Mouse (Mus musculus) brain, adult 2 months (tissue): ENCODE measurements around the gene Akap13.
A peak's percentile ranks its signal among the peaks of the same experiment; 100 is the strongest.
"Not testable (repeated sequence)": the region's sequence is repeated elsewhere in the genome, so short reads cannot be mapped to it uniquely, and the experiment has no call there.

Source experiments
- DNase-seq: peaks from one replicate; pipeline ENCODE4 v3.0.0; 2011; ENCODE audit warnings: low read depth, low spot score

The Akap13 gene

DNA sequence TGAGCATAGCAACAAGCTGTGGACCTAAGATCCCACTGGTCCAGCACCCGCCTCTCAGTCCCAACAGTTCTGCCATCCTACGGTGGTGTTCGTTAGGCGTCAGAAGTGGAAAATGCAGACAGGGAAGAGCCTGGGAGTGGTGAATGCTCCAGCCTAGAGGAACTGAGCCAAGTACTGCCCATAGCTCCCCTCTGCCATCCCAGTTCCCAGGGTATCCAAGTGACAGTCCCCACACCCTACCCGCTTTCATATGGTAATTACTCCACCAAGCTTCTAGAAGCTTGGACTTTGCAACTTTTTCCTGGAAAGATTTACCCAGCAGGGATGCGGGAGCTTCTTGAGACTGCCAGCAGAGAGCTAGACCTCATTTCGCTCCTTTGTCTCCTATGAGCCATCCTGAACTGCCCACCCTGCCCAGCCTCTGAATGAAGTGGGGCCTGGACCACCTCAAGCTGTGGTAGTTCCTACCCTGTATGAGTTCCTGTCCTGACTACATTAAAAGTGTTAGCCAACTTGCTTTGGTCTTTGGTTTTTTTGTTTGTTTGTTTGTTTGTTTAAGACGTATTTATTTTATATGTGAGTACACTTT, 300.6 kb downstream of the Akap13 start:
- no peak for DNase-seq

DNA sequence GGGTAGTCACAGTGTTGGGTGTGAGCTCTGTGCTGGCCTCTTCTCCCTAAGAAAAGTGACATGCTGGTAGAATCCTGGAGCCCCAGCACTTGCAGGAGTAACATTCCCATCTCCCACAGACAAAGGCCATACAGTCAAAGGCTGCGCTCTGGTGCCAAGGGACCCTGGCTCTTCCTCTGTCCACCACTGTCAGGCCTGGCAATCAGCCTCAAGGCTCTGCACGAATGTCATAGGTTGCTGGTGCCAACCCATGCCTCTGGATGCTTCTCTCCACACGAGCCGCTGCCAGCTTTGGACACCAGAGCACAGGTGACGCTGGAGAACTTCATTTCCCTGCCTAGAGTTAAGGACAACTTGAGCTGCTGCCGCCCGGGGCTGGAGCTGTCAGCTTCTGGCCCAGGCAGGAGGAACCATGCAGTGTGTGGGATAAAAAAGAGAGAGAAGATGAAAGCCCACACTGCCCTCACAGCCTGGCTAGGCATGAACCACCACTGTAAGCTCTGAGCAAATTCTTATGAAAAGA, 304.7 kb downstream of the Akap13 start:
- no peak for DNase-seq

DNA sequence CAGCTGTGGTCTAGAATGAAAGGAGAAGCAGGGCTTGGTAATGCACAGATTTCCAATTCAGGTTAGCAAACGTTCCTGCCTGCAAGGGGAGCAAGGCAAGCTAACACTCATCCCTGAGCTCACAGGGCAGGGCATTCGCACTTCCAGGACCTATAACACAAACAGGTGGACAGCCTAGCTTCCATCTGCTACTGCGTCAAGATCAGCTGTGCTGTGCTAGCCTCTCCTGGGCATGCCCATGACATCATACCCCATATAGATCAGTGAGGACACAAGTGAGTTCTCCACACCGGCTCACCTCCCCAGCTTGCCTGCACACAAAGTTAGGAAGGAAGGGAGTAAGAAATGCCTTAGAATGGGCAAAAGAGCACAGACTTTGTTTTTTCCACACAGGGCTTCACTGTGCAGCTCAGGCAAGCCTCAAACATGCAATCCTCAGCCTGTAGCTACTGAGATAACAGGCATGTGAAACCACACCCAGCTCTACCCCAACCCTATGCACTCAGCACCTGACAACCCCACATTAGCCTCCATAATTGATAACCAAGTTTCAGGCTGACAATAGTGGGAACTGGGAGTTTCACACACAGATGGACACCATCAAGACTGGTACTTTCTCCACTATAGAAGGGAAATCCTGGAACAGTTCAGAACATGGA, 305.5 kb downstream of the Akap13 start:
- not testable (repeated sequence) for DNase-seq

DNA sequence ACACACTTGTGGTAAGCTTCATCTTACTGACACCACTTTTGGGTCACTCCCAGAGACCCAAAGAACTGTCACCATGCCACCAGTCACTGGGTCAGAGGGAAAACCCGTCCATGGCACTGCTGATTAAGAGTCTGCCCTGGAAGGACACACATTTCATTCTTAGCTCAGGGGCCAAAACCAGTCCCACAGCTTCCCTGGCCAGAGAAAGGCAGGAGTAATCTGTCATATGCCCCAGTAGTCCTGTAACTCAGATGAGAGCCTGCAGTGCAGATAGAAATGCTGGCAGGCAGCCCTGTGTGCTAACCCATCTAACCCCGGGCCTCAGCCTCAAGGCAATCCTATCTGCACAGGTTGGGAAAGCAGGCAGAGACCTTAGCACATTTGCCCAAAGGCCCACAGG, 306.9 kb downstream of the Akap13 start:
- DNase-seq = not testable (repeated sequence)

DNA sequence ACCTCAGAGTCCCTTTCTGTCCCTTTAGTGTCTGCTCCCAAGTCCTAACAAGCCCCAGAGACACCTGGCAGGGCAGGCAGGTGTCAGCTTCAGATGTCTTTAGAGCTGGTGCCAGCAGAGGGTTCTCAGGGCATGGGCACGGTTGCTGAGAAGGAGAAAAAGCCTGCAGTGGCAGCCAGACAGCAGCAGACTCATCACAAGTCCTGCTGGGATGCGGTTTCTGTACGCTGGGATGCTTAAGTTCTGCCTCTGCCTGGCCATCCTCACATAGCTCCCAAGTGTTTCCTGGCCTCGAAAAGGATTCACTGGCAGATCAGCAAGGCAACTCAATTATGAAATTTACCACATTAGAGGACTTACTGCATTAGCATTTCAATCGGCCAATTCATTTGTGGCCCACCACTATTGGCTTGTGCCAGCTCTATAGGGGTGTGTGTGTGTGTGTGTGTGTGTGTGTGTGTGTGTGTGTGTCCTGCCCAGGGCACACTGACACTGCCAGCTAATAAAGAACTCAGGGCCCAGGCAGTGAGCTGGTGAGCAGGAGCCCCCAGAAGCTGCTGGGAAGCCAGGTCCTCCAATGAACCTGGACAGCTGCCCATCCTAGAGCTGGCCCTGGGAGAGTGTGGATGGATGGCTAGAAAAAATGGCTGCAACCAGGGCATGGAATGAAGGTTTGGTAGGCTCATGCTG, 311.9 kb downstream of the Akap13 start:
- not testable (repeated sequence) for DNase-seq

DNA sequence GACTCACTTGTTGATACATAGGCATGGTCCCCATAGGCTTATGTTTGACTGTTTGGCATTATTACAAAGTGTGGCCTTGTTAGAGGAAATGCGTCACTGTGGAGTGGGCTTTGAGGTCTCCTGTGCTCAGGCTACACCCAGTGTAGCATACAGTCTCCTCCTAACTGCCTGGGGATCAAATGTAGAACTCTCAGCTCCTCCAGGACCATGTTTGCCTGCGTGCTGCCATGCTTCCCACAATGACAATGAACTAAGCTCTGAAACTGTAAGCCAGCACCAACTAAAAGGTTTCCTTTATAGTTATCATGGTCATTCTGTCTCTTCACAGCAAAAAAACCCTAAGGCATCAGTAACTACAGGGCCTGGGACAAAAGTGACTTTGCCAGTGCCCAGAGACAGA, 312.8 kb downstream of the Akap13 start:
- DNase-seq = no peak

DNA sequence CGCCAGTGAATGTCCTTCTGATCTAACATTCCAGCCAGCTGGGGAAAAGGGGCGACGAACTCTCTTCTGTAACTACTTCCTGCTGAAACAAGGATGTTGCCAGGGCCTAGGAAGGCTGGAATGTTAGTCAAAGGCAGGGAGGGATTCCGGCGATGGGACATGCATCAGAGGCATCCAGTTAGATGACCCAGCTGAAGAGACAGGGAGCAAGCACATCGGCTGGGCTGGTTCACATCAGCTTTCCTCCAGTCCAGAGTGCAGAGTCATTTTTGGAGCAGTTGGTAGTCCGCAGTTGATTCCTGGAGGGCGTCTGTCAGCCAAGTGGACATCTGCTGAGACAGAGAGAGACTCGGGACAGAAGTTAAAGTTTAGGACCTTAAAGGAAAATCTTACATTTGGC, 314.6 kb downstream of the Akap13 start:
- DNase-seq = no peak

DNA sequence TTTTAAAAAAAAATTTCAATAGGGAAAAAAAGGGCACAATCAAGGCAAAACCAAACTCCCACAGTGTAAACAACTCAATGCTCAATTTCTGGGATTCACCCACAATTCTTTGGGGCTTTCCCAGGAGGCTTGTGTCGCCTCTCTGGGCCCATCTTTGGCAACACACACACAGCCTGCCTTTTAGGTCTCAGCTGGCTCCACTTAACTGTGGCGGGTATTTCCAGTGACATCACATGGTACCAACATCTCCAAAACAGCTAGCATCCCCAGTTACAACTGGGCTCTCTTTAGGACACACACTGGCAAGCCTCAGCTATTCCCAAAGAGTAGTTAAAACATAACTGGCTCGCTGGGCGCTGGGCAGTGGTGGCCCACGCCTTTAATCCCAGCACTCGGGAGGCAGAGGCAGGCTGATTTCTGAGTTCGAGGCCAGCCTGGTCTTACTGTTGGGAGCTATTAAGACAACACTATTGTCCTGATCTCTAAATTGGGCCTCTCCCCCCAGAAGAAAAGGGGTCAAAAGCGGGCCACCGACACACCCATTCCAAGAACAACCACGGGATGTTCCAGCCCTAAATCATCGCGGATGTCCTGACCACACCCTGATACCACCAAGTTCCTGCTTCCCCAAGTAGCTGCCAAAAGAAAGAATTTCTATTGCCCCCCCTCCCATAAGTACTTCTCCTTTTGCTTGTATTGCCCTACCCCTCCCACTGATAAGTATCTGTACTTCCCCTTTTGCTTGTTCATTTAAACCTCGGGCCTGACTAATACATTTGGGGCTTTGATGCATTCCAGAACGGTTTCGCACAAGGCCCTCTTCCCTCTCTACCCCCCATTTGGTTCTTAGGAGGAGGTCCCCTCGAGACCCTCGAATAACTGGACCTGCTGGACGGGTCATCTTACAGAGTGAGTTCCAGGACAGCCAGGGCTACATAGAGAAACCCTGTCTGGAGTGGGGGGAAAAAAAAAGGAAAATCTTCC, 319.1 kb downstream of the Akap13 start:
- DNase-seq = not testable (repeated sequence)

DNA sequence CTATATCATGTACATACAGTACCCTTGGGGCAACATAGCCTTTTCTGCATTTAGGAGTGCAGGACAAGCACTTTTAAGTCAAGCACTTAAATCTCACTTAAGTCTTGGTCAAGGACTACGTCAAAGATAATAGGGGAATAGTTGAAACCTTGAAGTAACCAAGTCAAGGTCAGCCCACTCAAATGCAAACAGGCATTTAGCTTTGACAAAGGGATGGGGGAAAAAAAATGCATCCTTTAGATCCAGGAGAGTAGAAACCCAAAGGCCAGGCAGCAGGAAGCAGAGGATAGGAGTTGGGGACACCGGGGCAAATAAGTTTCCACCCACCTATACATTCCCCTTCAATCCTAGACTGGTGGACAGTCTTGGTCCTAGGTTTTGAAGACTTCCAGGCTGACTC, 322.7 kb downstream of the Akap13 start:
- no peak for DNase-seq

DNA sequence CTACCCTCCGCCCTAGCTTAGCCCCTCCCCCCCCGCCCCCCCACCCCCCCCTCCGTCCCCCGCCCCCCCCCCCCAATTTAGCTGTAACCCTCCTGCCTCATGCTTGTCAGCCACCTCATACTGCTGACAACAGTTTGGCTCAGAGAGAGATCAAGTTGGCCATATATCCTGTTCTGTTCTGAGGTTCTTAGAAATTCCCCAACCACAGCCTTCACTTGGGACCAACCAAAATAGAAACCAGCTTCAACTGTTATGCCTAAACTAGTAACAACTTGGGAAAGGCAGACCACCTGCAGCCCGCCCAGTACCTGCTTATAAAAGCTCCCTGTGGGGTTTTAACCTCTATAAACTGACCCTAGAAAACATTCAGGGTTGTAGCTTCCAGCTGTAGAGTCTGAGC, 325.5 kb downstream of the Akap13 start:
- no peak for DNase-seq

DNA sequence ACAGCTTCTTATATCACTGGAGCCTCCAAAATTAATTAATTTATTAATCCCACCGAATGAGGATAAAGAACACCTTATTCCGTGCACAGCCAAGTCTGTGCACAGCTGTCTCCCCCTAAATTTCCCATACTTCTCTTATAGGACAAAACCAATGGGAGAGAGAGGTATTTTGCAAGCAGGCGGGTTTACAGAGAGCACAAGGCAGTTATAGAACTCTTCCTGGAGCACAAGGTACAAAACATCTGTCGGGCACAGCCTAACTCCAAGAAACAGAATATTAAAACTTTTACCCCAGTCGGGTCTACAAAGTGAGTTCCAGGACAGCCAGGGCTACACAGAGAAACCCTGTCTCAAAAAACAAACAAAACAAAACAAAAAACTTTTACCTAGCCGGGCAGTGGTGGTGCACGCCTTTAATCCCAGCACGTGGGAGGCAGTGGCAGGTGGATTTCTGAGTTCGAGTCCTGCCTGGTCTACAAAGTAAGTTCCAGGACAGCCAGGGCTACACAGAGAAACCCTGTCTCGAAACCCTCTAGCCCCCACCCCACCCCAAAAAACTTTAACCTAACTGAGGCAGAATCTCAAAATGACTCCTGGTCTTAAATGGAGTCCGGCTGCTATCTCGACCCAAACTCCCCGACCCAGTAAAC, 326.1 kb downstream of the Akap13 start:
- DNase-seq = no peak

DNA sequence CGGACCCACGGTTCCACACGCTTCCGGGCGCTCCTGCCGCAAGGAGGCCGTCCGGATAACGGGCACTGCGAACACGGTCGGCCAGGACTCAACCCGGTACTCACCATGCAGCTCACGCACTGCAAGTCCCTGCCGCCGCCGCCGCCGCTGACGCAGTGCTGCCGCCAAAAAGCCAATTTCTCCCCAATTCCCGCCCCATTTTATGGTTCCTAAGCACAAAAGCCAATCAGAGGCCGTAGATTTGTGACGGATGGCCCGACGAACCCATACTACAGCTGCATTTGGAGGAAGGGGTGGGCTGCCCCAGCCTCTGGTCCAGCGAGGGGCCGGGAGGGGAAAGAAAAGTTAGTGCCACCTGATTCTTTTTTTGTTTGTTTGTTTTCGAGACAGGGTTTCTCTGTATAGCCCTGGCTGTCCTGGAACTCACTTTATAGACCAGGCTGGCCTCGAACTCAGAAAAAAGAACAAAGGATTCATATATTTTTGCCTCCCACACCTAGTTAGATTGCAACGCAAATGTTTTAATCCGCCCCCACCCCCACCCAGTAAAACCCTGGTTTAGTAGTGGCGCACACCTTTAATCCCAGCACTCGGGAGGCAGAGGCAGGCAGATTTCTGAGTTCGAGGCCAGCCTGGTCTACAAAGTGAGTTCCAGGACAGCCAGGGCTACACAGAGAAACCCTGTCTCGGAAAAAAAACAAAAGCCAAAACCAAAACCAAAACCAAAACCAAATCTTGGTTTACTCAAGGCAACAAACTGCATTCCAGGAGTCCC, 326.8 kb downstream of the Akap13 start:
- peak; percentile 89 for DNase-seq

DNA sequence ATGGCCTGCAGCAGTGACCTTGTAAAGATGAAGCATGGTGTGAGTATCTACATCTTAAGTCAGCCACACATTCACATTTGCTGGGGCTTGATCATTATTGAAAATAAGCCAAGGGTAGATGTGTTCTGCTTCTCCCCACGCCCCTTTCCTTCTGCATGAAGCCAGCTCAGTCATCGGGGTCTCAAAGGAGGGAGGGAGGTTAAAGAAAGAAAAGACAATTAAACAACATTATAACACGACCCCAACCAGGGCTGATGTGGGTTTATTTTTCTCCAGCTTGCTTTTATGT, 327.3 kb downstream of the Akap13 start:
- no peak for DNase-seq

DNA sequence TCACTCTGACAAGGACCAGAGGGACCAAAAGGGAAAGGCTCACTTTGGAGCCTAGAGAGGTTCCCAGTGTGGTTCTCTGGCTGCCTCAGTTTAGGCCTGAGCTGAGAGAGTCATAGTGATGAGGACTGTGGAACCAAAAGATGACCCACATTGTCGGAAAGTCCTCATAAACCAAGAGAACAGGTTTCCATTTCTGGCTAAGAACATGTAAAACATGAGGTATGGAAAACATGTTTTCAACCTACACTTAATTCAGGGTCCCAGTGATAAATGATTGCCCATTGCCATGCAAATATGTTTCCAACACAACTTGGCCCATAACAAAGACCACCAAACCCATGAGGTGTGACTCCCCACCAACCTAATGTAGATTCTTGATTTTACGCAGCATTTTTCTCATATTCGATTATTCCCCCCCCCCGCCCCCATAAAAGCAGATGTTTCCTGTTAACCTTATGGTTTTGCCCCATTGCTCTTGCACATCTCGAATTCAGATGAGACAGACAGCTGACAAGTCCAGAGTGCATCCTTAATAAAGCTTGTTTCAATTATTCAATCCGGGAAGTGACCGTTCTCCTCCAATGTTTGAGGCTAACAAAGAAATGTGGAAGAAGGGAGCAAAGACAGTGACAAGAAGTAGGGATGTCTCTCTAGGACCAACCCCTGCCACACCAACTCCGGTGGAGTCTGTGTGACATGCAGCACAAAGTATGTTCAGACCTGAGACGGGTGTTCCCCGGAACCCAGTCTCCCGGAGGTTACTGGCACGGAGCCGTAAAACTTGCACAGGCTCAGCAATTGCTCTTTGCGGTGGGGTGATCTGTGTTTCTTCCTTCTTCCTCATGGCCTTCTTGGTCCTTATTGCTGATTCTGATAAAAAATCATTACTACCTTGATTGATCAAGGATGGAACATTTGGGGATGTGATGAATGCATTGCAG, 330.3 kb downstream of the Akap13 start:
- no peak for DNase-seq

DNA sequence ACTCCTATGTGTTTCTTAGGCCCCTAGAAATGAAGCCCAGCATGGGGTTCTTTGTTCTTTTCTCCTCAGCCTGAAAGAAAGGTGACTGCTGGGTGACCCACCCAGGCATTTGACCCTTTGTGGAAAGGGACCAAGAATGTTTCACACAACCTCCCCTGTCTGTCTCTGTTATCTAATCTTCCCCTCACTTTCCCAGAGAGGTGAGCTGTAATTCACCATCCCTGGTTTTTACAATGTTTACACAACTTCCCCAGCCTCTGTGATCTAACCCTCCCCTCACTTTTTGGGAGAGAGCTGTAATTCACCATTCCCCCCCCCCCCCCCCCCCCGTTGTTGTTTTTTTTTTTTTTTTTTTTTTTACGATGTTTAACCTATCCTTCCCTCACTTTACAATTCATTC, 331.5 kb downstream of the Akap13 start:
- no peak for DNase-seq

DNA sequence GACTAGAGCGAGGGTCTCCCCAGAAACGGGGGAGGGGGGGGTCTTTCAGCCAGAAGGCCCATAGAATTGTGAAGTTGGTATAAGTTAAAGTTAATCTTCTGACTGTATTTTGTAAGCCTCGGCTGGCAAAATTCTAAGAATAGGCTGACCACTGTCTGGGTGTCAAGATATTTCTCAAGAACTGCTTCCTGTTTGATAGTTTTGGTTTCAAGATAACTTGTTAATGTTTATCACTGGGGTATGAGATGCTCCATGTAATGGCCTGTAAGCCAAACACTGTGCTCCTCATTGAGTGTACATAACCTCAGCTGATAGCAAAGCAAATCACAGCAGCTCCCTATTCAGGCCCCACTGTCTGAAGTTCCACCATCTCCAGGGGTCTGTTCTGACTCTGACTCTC, 332.0 kb downstream of the Akap13 start:
- no peak for DNase-seq

DNA sequence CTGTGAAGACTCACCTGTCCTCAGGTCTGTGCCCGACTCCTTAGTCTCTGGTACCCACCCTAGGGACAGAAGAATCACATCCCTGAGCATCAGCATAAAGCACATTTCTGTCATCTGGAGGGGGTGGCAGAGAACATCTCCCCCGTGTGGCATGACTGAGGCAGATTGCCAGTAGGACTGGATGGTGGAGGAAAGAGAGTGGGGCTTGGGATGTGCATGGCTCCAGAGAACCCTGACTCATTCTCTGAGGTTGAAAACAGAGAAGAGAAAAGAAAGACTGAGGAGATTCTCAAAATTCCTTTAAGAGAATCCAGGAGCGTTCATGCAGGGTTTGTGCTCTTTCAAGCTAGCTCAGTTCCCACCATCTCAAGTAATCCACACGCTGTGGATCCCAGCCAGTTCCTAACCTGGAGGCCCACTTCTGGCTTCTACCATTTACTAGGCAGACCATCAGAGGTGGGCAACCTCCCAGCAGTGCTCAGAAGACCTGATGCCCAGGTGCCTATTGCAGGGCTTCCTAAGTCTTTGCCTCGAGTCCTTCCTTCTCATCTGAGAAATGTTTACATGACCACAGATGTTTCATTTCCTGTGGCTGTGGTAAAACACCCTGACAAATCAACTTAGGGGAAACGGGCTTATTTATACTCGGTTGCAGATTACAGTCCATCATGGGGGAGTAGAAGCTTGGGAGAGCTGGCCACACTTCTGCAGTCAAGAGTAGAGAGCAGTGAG, 332.9 kb downstream of the Akap13 start:
- DNase-seq = peak; percentile 42

DNA sequence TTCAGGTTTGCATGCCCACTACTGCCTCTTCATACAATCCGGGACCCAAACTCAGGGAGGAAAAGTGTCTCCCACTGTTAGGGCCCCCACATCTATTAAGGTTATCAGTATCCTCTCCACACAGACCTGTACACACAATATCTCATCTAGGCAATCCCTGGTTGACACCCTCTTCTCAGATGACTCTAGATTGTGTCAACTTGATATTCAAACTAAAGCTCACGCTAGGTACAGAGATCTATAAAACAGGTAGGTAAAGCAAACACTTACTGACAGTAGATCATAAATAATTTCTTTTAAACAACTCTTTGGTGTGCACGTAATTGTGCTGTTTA, 333.4 kb downstream of the Akap13 start:
- DNase-seq = not testable (repeated sequence)

DNA sequence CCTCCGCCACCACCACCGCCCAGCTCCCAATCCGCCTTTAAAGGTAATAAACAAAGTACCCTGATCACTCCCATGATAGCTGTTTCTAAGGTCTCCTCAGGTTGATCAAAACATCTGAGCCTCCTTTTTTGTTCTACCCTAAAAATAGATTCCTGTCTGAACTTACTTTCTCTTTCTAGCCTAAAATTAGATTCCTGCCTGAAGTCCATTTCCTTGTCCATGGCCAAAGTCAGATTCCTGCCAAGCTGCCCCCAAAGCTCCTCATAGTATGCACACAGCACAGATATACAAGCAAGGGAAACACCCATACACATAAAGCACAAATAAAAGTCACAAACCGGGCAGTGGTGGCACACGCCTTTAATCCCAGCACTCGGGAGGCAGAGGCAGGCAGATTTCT, 334.4 kb downstream of the Akap13 start:
- no peak for DNase-seq
